Mouse (Mus musculus) heart, postnatal 0 days (tissue): ENCODE results near the gene Acer1.

Source experiments
- CTCF ChIP-seq: IDR thresholded peaks from 2 replicates; pipeline ENCODE4 v1.5.1; 2016; ENCODE audit warnings: antibody characterized with exemption, control low read depth, low read depth
- EP300 ChIP-seq: IDR thresholded peaks from 2 replicates; pipeline ENCODE4 v1.6.1; 2016; ENCODE audit warnings: antibody characterized with exemption, low read depth

DNA sequence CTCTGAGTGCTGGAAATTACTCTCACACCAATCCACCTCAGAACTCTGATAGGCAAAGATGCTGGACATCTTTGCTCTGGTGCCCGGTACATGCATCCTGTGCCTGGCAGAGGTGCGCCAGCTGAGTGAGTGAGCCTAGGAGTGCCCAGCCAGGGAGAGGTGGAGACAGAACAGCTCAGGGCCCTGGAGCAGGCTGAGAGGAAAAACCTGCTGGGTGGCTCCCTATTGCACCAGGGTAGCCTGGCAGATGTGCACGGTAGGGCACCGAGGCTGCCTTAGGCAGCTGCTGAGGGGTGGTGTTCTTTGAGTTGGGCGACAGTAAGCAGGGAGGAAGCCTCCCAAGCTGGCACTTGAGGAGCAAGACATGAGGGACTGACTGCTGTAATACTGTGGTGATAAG lies at the start of gene Acer1:
- no peak for TF ChIP-seq EP300
- TF ChIP-seq CTCF: no peak
